Mouse (Mus musculus): ENCODE results near the gene App. TPM values are rescaled to one million over a fixed set of nuclear protein-coding genes. Genes with fewer than 3 reads are reported as not detected.

Gene App
- total RNA-seq (2021): 100 to 1,000 TPM; 290 to 292 TPM
- long read RNA-seq, experiment 1, full-length matches to known transcripts: 313 of 396 reads
- long read RNA-seq, experiment 1, partial matches to known transcripts: 38 of 396 reads
- long read RNA-seq, experiment 1, other reads (novel, unspliced or antisense): 45 of 396 reads
- long read RNA-seq, experiment 2, full-length matches to known transcripts: 151 of 196 reads
- long read RNA-seq, experiment 2, partial matches to known transcripts: 28 of 196 reads
- long read RNA-seq, experiment 2, other reads (novel, unspliced or antisense): 17 of 196 reads

DNA sequence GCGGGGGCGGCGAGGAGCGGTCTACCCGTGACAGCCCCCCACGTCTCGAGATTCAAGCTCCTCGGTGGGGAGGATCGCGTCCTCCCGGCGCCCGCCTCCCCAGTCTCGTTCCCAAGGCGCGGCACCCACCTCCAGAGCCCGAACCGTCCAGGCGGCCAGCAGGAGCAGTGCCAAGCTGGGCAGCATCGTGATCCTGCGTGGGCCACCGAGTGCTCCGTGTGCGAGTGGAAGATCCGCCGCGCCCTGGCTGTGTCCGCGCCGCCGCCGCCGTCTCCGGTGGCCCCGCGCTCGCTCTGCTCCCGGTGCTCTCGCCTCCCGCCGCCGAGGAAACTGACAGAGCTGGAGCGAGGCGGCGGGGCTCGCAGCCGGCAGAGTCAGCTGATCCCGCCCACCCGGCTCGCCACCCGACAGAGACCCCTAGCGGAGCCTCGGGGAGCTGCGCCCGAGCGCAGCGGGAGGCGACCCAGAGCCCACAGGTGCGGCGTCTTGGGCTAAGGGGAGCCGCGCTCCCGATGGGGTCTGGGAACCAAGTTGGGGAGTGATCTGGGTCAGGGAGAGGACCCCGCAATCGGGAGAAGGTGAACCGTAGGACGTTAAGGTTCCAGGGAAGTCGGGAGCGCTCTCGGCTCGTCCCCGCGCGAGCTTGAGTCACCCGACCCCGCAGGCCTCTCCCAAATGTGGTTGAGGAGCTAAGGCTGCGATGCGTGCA lies at the start of gene App:
Gene App (minus strand): TSS at position 394 of the 709 bp plus-strand sequence.
- DNase-seq: peak; percentile 97

DNA sequence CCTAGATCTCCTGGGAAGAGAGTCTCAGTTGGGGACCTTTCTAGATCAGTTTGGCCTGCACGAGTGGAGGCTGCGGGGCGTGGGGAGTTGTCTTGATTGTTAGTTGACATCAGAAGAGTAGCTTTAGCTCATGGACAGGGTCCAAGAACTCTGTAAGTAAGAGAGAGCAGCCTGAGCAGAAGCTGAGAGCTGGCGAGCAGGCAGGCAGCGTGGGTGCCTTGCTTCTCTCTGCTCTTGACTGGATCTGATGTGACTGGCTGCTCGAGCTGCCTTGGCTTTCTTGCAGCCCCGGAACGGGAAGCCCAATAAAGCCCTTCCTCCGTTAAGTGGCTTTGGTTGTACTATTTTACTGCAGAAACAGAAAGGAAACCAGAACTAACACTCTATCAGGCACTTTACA lies 42.3 kb upstream of the App start:
- DNase-seq: peak; percentile 6

DNA sequence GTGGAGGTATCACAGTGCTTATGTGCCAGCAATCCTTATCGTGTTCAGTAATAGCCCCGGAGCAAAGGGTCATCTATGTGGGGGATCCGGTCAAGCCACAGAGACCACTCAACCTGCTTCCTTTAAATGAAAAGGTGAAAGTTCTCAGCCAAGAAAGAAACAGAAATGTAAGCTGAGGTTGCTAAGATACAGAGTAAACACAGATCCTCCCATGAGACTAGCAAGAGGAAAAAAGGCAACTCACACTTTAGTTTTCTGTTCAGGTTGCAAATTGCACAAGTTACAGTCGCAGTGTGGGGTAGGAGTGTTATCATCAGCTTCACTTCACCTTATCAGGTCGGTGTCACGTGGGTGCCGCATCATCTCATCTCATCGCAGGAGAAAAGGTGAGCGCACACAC lies 41.6 kb upstream of the App start:
- DNase-seq: no peak

DNA sequence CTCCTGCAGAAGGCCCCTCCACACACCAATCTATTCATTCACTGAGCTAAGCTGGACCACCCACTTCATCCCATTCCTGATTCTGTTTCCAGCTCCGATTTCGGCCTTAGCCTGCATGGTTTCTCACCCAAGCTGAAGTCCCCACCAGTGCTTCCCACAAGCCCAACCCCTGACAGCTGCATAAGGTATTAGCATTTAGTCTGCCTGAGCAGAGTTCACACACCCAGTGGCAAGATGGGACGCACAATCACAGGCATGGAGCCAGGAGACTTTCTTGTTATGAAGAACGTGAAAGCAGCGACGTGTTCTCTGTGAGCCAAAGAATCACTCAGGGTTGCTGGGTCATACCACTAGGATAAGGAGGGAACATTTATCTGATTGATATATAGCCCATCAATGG lies 22.1 kb upstream of the App start:
- DNase-seq: peak; percentile 10

DNA sequence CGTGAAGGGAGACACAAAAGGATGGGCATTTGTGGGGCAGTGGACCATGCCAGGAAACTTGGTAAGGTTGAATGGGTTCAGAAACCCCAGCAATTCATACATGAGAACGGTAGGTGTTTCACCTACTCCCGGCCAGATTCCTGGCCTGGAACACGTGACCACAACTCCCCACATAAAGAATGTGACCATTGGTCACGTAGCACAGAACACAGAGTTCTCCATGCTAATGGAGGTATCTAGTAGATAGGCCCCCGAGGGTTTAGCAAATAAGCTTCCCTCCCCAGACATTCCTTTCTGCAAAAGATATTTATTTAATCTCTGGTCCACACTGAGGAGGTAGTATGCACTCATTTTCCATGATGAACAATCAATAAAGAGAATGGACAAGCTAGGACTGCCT lies 21.6 kb upstream of the App start:
- no peak for DNase-seq

DNA sequence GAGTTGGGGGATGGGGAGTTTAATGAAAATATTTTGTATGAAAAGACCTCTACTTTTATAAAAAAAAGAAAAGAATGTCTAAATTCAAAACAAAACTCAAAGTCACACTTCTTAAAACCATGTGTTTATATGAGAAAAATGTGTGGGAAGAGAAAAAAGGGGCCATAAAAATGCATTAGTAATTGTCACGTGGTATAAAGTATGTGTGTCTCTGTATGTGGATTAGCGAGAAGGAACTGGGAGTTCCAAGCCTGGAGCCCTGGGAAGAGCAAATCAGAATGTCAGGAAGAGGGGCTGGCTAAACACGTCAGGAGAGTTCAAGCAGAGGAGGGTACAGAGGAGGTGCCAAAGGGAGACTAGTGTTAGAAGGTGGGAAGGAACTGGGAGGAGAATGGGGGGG lies 7.9 kb upstream of the App start:
- no peak for DNase-seq

DNA sequence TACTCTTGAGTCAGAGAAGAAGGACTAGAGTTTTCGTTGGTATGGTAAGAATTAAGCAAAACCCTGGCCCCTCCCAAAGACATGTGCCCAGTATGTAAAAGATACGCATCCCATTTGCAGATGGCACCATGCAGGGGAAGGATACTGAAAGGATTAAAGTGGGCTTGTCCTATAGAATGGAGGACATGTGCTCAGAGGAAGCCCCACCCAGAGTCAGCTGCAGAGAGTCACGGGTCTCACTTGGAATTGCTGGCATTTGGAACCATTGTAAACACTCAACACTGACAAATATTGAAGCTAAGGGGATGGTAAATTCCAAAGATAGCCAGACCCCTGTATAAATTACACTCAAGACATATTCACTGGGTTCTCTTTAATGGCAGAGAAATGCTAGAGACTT lies 7.1 kb upstream of the App start:
- no peak for DNase-seq

DNA sequence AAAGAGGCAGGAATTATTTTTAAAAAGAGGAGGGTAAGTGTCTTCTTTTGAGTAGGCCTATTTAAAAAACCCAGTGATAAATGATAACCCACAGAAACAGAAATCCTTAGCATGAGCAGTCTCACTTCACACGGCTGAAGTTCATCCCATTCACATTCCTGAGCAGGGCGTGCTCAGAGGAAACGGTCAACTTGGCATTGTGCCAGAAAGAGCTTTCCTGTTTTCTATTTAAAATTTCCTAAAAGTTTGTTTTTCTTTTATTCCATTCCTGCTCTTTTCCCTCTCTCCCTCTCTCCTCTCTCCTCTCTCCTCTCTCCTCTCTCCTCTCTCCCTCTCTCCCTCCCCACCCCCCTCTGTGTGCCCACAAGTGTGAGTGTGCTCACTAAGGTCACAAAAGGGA lies 3.1 kb upstream of the App start:
- DNase-seq: no peak

DNA sequence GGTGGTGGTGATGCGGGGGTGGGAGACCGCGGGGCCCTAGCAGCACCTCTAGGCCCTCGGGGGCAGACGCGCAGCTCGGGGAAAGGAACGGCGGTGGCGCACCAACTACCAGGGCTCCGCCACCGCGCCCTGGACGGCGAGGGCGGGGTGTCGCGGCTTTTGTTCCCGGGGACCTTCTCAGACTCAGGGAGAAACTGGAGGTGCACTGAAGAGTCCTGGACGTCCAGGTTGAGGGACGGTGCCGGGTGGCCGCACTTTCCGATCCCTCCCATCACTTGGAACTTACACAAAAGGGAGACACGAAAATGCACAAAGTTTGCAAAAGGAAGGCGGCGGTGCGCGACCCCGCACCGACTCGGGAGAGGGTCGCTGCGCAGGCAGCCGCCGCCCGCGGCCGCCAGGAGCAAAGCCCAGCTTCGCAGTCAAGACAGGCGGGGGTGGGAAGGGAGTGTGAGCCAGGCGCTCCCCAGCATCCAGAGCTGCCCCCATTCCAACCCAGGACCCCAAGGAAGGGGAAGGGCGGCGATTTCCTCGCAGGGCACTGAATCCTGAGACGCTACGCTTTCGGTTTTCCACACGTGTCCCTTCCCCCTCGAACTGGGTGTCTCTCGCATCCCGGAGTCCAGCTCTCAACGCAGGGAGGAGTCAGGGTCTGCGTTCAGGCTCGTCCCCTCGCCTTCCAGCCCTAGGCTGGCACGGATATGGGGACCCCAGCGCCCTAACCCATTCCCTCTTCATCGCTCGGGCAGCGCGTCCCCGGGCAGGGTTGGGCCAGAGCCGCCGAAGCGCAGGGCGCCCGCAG lies 794 bp downstream of the App start:
- peak; percentile 79 for DNase-seq

DNA sequence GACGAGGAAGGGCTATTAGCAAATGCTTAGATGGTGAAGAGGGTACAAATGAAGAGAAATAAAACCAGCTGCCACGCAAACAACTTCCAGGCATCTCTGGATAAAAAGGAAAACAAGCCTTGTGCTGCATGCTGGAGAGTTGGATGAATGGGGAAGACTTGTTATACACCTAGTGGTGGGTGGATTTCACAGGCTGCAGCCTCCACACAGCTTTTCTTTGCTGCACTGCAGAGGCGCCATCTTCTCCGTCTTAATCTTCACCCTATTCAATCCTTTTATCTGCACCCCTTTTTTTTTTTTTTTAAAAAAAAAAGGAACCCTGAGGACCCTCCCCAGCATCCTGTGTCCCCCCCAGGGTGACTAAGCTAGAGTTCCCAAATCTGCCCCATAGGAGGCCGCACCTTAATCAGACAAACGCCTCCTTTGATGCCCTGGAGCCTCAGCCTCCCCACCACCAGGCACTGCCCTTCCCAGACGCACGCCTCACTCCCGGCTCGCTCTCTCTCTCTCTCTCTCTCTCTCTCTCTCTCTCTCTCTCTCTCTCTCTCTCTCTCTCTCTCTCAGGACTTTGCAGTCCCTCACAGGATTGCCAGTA lies 1.5 kb downstream of the App start:
- DNase-seq: peak; percentile 47

DNA sequence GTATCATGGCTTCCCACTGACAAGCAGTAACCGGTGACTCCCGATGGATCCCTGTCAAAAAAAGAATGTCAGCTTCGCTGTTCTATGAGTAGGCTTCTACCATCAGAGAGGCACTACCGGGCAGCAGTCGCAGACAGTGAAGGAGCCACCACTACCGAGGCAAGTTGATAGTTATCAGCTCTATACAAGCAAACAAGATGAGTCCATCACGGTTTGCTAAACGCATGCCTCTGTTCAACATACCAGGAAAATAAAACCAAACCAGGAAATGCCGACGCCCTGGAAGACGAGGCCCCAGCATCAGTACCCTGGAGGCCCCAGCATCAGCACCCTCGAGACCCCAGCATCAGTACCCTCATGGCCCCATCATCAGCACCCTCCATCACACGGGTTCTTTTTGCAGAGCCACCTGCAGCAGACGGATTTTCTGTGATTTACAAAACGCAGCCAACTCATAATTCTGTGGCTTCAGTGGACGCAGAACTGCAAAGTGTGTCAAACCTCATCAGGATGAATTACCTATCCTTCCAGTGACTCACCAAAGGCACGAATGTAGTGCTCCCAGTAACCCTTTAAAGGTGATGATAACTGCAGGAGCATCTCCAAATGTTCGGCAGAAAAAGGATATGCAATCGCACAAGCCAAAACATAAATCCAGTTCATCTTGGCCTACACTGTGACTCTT lies 2.6 kb downstream of the App start:
- DNase-seq: no peak

DNA sequence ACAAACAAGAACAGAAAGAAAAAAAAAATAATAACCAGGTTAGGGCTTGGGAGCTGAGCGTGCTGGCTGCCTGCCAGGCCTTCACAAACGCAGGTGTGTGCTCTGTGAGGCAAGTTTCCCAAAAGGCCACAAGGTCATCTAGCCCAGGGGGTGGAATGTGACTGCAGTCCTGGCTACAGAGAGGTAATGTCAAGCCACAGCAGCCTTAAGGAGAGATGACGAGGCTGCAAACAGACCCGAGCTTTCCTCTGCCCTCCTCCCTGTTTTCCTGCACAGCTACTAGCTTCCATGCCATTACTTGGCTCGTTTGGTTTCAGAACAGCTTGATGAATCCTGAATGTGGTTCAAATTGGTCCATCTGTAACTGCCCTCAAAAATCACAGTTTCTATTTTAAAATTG lies 4.7 kb downstream of the App start:
- peak; percentile 19 for DNase-seq

DNA sequence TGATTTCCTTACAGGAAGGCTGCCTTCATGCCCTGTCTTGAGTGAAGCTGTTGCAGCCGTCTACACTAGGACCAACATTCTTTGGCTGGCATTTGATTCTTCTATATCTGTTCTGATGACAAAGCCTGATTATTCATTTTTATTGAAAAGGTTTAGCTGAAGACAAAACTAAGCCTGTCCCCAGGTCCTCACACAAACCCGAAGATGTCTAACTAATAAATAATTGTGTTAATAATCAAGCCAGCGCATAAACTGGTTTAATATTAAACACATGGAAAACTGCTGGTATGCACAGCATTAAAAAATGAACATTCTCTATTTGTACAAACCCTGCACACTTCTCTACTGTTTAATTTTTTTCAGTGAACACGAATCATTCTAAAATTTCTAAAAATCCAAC lies 7.4 kb downstream of the App start:
- no peak for DNase-seq

DNA sequence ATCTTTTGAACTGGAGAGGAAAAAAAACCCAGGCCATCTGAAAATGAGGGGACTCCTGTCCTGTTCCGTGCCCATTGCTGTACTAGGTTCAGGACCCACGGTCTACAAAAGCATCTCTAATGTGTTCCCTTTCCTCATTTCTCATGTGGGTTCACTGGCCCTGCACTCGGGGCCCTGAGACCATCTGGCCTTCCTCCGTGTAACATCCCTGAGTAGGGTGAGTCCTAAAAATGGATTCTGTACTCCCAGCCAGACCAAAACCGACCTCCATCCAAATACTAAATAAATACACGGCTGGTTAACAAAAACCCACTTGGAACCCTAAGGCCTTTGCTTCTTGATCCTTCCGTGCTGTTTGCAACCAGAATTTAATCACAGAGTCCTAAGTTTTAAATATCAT lies 7.9 kb downstream of the App start:
- DNase-seq: no peak

DNA sequence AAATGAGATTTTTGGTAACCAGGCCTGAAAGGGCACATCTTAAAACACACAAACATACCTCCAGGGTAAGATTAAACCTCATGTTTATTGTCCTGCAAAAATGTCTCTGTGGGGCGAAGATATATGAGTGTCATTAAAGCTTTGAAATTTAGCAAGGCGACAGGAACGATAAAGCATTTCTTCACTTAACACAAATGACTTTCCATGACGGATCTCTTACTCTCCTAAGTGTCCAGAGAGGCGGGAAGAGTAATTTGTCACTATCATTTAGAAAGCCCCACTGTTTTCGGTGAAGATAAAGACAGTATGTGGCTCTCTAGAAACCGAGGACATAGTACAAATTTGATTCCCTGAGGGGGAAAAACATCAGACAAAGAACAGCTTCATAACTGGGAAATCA lies 8.4 kb downstream of the App start:
- DNase-seq: no peak

DNA sequence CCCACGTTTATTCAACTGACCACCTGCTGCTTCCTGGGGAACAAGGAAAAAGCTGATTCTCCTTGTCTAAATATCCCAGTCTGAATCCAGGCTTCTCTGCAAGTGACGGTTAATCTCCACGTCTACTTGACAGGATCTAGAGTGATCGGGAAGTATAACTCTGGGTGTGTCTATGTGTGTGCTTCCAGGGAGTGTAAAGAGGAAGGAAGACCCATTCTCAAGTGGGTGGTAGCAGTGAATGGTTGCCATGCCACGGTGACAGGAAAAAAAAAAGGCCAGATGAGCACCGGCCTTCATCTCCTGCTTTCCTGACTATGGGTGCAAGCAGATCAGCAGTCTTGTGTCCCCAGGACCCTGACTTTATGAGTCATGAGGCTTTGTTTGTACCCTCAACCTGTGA lies 10.8 kb downstream of the App start:
- no peak for DNase-seq

DNA sequence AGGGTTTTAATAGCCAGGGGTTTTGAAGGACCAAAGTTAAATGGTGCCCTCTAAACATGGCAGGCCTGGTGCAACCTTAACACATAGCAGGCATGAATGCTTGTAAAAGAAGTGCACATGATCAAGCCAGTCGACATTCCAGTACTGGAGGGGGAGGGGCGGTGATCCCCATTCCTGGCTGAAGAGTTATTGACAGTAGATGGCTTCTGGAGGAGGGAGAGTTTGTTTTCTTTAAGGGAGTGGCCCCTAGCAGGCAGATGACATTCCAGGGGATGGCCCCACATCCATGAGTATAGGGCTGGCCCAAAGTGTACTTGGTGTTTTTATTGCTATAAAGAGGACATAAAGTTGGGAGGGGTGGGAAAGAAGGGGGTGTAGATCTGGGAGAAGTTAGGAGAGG lies 13.4 kb downstream of the App start:
- DNase-seq: no peak

DNA sequence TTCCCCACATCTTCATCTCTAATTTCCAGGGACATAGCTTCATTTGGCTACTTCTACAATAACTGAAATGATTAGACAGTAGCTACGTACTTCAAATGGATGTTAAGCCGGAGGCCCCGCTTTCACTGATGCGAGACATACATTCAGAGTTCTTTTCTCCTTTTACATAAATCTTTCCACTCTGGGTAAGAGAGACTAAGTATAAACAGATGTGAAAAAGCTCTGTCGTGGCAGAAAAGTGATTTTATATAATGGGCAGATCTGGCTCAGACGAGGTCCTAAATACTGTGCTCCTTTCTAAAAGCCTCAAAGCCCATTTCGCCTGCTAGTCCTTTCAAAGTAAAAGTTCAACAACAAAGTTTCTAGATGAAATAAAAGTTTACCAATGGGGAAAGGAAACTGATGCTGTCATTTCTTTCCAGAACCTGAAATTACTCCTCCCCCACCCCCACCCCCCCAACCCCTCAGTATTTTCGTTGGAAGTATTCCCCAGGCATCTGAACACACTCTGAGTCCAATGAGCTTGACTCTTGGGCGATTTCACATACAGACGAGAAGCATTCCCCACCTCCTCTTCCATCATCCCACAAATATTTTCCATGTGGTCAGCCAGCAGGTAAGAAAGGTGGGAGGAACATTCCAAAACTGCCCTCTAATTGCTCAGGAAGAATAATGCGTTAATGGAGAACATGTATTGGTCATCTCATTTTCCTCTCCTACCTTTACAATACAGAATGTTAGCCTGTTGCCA lies 15.6 kb downstream of the App start:
- no peak for DNase-seq

DNA sequence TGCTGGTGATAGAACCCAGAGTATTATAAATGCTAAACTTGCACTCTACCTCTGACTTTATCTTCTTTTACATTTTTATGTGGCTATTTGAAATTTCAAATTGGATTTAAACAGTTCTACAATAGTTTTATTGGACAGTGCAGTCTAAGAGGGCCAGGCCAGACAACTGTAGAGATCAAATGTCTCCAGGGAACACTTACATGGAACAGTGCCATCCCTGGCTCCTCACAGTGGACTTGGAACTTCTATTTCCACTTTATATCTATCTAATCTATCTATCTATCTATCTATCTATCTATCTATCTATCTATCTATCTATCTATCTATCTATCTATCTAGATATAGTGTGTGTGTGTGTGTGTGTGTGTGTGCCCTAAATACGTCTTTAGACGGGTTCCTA lies 16.4 kb downstream of the App start:
- no peak for DNase-seq

DNA sequence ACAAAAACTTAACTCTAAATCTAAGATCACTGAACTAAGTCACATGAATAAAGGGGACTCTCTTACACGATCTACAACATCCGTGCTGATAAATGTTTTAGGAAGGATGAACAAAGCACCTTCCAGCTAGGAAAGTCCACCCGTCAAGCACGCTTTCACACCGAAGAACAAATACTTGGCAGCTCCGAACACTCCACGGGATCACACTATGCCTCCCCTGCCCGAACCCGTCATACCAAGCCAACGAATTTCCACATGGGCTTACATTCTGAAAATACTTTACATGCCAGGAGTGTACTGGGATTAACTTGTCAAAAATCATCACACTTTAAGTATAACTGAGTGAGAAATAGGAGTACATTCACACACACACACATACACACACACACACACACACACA lies 17.7 kb downstream of the App start:
- no peak for DNase-seq

DNA sequence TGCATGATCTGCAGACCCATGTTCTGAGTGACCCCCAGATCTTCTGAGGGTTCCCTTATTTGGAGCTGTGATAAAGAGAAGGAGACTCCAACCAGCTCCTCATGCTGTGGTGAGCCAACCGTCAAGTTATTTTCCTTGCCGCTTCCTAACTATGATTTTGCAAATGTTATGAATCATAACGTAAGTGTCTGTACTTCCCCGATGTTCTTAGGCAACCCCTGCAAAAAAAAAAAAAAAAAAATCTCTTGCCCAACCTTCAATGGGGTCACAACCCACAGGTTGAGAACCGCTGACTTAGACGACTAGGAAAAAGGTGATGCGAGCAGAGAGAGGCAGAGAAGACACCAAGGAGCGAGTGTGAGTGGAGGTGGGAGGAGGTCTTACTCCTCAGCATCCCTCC lies 21.1 kb downstream of the App start:
- no peak for DNase-seq

DNA sequence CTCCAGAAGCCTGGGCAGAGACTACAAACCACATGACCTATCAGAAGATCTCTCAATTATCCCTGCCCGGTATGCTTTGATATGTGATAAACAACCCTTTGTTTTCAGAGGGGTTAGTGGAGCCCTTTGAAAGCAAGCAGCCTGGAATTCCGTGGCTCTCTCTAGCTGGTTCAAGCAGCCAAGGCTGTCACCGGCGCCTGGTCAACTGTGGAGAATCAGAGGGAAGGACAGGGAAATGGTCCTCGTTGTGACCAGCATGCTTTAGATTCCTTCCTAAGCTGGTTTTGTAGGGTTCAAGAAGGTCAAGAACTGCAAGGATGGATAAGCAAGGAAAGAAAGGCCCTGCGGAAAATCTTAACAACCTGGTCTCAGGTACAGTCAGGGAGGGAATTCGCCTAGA lies 21.9 kb downstream of the App start:
- no peak for DNase-seq

All from adrenal gland, postnatal 10 days (tissue).